Mouse (Mus musculus) thymus, adult 2 months (tissue): ENCODE measurements around the gene Mettl21a.

Experiments
- CTCF ChIP-seq: fragments of 200-500 bp; IDR thresholded peaks from 2 replicates; pipeline ENCODE4 v1.5.1; 2012; ENCODE audit warnings: mild to moderate bottlenecking, control low read depth, low read length, moderate library complexity, borderline replicate concordance; ENCODE audit not compliant: control insufficient read depth, poor library complexity, insufficient read depth; ENCODE audit errors: extremely low read depth
- POLR2A ChIP-seq: fragments of 200-500 bp; IDR thresholded peaks from 2 replicates; pipeline ENCODE4 v1.6.1; 2012; ENCODE audit warnings: mild to moderate bottlenecking, low read length, control low read depth, moderate library complexity; ENCODE audit not compliant: control insufficient read depth, poor library complexity, insufficient read depth; ENCODE audit errors: extremely low read depth

GRCm38 (mm10) chr1:64649362-64650124, 32.5 kb upstream of the Mettl21a start:
- TF ChIP-seq CTCF = no peak
- TF ChIP-seq POLR2A = no peak
